Mouse (Mus musculus) embryonic fibroblast, embryonic 13.5 days (primary cell): ENCODE data around the gene Elk4.

Source experiments
- CTCF ChIP-seq: IDR thresholded peaks from 2 replicates; pipeline ENCODE4 v1.5.1; 2011; ENCODE audit warnings: mild to moderate bottlenecking, control low read depth, low read length, moderate library complexity, borderline replicate concordance; ENCODE audit not compliant: insufficient read depth
- POLR2A ChIP-seq: IDR thresholded peaks from 2 replicates; pipeline ENCODE4 v1.6.1; 2011; ENCODE audit warnings: low read depth, mild to moderate bottlenecking, control low read depth, low read length, moderate library complexity

- TF ChIP-seq POLR2A (no peak), CTCF (no peak)
These were observed 42.8 kb upstream of the Elk4 start for GRCm38 (mm10) chr1:131964580-131964979.
